Mouse (Mus musculus): Measurements from ENCODE around the gene Dpysl5. TPM values are rescaled to one million over a fixed set of nuclear protein-coding genes. Genes with fewer than 3 reads are reported as not detected.
"Not testable (repeated sequence)": the region's sequence is repeated elsewhere in the genome, so short reads cannot be mapped to it uniquely, and the experiment has no call there.

The Dpysl5 gene
- total RNA-seq (2021) = 10 to 100 TPM; 30.1 to 30.7 TPM
- long read RNA-seq, experiment 1, full-length matches to known transcripts = 5 of 6 reads
- long read RNA-seq, experiment 1, partial matches to known transcripts = 0 of 6 reads
- long read RNA-seq, experiment 1, other reads (novel, unspliced or antisense) = 1 of 6 reads
- long read RNA-seq, experiment 2, full-length matches to known transcripts = 15 of 21 reads
- long read RNA-seq, experiment 2, partial matches to known transcripts = 0 of 21 reads
- long read RNA-seq, experiment 2, other reads (novel, unspliced or antisense) = 6 of 21 reads

DNA sequence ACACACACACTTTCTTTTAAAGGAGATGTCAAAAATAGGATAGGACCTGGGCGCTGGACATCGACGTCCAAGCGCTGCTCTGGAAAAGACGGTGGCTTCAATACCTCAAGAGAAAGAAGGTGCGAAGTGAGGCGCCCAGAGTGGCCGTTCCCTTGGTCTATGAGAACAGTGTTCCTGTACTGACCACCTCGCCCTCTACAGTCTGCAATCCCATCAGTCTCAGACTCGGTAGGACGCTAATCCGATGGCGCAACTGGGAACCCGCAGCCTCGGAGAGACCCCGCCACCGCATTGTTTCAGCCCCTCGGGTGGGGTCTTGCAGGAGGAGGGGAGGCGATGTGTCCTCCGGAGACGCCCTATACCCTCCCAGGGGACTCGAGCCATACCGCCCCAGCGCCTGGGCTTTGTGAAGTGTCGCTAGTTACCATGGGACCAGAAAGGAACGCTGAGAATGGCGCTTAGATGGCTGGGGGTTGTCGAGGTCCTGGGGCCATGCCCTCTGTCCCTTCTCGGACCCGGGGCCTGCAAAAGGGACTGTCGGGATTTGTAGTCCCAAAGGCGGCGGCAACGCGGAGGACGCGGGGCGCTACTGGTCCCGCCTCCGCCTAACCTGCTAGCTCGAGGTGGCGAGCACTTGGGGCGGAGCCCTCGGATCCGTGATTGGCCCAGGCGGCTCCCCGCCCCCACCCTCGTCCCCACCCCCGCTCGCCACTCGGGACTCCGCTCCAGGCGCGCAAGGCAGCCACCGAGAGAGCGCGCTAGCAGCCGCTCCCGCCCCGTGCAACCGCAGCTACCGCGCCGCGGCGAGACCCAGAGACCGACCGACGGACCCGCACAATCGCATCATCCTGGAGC, at the start of gene Dpysl5:
Dpysl5 (plus strand) TSS at position 418 of the 855 bp plus-strand sequence.
- Histone ChIP-seq H3K27ac (peak within 1 kb of the TSS; percentile 89), H3K4me3 (peak within 1 kb of the TSS; percentile 68)
- DNase-seq (ENCODE audit: low spot score in 2 of 2) = peak; percentile 77 to 83
- TF ChIP-seq CTCF (conservative IDR thresholded peaks at IDR 0.05) = 0 out of 2 replicates have a peak, but pooled peaks have one; percentile 11

DNA sequence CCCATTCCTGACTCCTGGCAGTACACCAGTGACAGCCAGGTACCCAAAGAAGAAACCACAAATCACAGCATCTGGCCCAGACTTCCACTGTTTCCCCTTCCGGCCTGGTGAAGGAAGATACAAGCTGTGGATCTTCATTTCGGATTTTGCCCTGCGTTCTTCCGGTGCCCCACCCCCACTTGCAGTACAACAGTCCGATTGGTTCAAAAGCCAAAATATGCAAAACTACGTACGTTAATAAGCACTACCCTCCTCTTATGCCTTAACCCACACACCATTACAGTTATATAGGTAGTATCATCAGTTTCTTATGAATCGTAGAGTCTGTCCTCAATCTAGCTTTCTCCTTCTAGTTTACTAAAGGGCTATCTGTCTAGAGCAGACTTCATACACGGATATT, 46.0 kb upstream of the Dpysl5 start:
- peak overlapping the region; percentile 98 for H3K27ac ChIP-seq
- no peak for TF ChIP-seq CTCF (conservative IDR thresholded peaks at IDR 0.05)
- H3K4me3 ChIP-seq = no peak overlapping the region
- DNase-seq (ENCODE audit: low spot score in 2 of 2) = no peak

DNA sequence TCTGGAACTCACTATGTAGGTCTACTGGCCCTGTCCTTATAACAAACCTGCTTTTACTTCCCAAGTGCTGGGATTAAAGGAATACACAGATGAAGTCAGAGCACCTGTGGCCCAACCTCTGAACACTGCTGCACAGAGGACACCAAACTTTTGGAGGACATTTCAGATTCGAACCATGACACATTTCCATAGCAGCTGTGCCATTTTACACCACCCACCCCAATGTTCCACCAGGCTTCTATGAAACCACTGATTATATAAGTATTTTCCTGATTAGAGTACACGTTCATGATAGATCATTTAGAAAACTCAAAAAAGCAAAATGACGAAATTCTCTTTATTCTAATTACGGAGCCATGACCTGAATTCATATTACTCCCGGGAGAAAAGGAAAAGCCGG, 45.4 kb upstream of the Dpysl5 start:
- peak overlapping the region; percentile 88 for H3K4me3 ChIP-seq
- DNase-seq (ENCODE audit: low spot score in 2 of 2) = peak; percentile 58 to 78
- no peak for TF ChIP-seq CTCF (conservative IDR thresholded peaks at IDR 0.05)
- peak overlapping the region; percentile 98 for H3K27ac ChIP-seq

DNA sequence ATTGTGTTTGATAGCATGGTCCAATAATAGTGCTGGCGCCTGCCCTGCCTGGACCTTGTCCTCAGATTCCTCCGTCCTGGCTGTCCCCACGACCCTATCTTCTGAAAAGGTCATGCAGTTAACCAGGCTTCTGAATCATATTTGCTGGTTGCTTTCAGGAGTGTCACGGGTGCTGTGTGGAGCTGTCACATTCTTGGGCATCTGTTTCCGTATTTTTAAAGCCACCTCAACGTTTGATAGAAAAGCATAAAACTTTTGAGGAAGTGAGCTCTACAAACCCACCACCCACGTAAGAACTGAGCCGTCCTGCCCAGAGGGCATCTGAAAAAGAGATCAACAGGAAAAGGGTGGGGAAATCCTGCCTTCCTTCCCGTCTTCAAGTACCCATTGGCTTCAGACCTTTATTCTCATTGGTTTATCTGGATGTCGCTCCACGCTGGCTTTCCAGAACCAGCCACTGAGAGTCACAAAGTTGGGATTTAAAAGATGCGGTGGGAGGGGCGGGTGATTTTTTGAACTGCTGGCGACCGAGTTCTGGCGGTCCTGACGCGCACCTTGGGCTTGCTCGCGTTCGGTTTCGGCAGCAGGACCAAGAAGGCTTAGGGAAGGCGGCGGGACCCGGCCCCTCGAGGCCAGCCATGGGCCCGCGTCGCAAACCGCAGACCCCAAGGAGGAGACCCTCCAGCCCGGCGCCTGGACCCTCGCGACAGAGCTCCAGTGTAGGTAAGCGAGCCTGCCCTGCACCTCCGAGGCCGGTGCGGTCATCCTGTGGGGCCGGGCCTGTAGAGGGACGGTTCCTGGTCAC, 44.8 kb upstream of the Dpysl5 start, which contains the start of gene Cenpa:
Cenpa (plus strand) TSS at position 387 of the 805 bp plus-strand sequence.
- H3K4me3 ChIP-seq = peak within 1 kb of the TSS; percentile 88
- DNase-seq (ENCODE audit: low spot score in 2 of 2) = peak; percentile 88 to 95
- TF ChIP-seq CTCF (conservative IDR thresholded peaks at IDR 0.05) = no peak; the same call in 1 of the 2 replicates
- peak within 1 kb of the TSS; percentile 98 for H3K27ac ChIP-seq

DNA sequence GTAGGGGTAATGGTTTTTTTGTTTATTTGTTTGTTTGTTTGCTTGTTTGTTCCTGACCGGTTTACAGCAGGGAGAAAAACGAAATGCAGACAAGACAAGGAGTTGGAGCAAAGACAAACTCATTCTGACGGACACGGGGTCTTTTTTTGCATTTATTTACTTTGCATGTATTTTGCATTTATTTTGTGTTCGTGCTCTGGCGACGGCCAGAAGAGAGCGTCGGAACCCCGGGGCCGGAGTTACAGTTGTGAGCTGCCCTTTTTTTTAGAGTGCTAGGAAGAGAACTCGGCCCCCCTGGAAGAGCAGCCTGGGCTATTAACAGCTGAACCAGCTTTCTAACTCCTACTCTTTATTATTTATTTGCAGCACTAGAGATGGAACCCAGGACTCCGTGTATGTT, 44.1 kb upstream of the Dpysl5 start:
- no peak for TF ChIP-seq CTCF (conservative IDR thresholded peaks at IDR 0.05)
- Histone ChIP-seq H3K4me3 (peak overlapping the region; percentile 88), H3K27ac (peak overlapping the region; percentile 3; the same call in 1 of the 2 replicates)
- no peak for DNase-seq (ENCODE audit: low spot score in 2 of 2)

DNA sequence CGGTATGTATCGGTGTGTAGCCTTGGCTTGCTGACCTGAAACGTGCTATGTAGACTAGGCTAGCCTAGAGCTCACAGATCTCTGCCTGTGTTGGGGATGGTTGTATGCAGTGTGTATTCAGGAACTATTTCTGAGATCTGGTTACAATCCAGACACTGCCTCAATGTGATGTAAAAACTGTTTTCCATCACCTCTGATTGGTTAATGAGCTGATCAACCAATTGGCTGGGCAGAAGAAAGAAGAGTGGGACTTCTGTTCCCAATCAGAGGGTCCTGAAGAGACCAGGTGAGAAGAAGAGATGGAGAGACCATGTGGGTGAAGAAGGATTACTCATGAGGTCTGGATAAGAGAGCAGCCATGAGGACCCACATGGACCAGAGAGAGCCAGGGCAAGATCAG, 43.7 kb upstream of the Dpysl5 start:
- Histone ChIP-seq H3K27ac (no peak overlapping the region), H3K4me3 (peak overlapping the region; percentile 88; the same call in 1 of the 2 replicates)
- no peak for DNase-seq (ENCODE audit: low spot score in 2 of 2)
- no peak for TF ChIP-seq CTCF (conservative IDR thresholded peaks at IDR 0.05)

DNA sequence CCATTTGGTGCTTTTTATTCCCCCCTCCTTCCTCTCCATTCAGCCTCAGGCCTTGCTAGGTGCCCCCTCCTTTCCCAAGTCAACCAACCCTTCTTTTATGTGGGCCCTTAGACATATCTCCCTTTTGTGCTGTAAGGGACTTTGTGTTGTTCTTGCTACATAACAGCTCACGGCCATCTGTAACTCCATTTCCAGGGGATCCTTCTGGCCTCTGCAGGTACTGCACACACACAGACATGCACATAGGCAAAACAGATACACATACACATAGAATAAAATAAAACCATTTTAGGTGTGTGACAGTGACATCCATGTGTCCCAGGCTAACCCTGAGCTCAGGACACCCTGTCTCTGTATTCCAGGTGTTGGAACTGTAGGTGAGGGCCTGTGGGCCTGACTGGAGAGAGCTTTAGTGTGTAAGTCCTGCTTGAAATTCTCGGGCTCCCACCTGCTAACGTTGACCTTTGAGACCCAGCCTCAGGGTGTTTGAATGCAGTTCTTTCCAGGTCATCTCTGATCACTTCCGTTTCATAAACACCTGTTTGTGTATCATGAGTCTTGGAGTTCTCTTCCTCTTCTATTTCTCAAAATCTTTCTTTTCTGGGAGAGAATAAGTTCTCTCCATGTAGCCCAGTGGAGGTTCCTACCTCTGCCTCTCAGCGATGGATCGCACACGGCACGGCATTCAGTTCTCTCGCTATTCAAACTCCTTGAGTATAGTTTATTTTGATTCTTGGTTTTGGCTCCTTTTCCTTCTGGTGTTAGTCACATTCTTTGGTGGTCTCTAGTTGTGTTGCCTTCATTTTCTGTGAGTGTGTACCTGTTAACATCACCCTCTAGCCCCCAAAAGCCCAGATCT, 42.5 kb upstream of the Dpysl5 start:
- H3K27ac ChIP-seq = no peak overlapping the region
- peak; percentile 26; the same call in 1 of the 2 replicates for TF ChIP-seq CTCF (conservative IDR thresholded peaks at IDR 0.05)
- H3K4me3 ChIP-seq = no peak overlapping the region
- DNase-seq (ENCODE audit: low spot score in 2 of 2) = no peak

DNA sequence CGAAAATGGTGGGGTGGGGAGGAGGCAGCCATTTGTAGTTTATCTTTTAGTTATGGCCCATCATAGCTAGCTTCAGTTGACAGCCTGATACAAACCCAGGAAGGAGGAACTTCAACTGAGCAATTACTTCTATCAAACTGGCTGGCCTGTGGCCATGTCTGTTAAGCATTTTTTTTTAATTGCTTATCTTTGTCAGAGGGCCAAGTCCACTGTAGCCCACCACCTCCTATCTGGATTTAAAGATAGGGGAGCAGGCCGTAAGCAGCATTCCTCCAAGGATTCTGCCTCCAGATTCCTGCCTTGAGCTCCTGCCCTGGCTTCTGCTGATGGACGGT, 41.9 kb upstream of the Dpysl5 start:
- no peak overlapping the region for H3K4me3 ChIP-seq
- TF ChIP-seq CTCF (conservative IDR thresholded peaks at IDR 0.05) = no peak
- no peak overlapping the region for H3K27ac ChIP-seq
- no peak for DNase-seq (ENCODE audit: low spot score in 2 of 2)

DNA sequence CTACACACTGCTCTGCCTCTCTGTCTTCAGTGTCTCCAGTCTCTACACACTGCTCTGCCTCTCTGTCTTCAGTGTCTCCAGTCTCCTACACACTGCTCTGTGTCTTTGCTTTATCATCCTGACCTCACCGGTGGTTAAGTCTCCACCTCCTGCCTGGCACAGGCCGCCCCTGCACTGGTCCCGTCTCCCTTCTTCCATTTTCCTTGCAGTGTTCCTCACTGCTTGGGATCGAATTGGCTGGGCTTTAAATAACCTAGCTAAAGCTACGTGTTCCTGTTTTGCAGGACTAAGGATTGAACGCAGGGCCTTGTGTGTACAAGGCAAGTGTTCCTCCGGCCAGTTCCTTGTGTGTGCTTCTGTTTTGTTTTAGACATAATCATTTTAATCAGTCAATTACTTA, 41.3 kb upstream of the Dpysl5 start:
- no peak for DNase-seq (ENCODE audit: low spot score in 2 of 2)
- no peak overlapping the region for H3K27ac ChIP-seq
- TF ChIP-seq CTCF (conservative IDR thresholded peaks at IDR 0.05) = no peak
- no peak overlapping the region for H3K4me3 ChIP-seq

DNA sequence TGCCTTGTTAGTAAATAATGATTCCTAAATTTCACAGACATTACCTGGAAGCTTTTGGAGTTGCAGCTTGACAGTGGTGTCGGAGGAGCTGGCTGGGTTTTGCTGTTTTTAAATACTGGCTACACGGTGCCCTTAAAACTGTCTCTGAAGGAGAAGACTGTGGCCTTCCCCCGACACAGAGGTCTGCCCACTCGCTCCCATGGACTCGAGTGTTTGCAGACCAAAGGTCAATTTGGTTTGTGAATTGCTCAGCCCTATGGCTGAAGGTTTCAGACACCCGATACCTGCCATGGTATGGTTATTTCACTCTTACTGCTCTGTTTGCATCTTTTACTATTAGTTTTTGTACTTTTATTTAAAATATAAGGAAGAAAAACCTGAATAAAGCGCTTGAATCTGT, 37.4 kb upstream of the Dpysl5 start:
- Histone ChIP-seq H3K4me3 (no peak overlapping the region), H3K27ac (no peak overlapping the region)
- TF ChIP-seq CTCF (conservative IDR thresholded peaks at IDR 0.05) = no peak
- DNase-seq (ENCODE audit: low spot score in 2 of 2) = no peak

DNA sequence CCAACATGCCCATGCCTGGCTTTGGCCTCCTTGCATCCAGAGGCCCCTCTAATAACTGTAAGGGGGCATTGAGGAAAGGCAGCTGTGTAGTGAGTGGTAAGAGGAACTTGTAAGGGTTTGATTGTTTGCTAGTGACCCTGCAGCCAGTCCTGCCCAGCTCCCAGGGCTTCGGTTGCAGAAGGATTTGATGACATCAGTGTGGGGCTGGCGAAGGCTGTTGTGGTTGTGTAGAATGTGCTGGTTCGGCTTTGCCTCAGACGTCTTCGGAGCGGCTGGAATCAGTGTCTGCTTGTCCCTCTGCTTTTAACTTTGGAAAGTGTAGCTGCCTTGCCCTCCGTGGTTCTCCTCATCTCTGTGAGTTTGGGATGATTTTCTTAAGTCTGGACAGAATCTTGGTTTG, 34.6 kb upstream of the Dpysl5 start:
- no peak for TF ChIP-seq CTCF (conservative IDR thresholded peaks at IDR 0.05)
- no peak for DNase-seq (ENCODE audit: low spot score in 2 of 2)
- Histone ChIP-seq H3K27ac (no peak overlapping the region), H3K4me3 (no peak overlapping the region)

DNA sequence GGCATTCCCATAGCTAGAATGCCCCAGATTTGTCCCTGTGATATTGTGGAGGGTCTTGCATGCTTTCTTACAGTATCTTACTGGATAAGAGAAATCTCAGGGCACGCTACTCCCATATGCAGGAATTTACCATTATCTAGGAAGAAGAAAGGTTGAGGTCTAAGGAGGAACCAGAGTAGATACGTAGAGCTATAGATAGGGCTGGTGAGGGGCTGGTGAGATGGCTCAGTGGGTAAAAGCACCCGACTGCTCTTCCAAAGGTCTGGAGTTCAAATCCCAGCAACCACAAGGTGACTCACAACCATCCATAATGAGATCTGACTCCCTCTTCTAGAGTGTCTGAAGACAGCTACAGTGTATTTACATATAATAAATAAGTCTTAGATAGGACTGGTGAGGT, 33.3 kb upstream of the Dpysl5 start:
- H3K27ac ChIP-seq, H3K4me3 ChIP-seq: not testable (repeated sequence)
- peak in 1 of 2 experiments; percentile 3 for DNase-seq (ENCODE audit: low spot score in 2 of 2)
